Mouse (Mus musculus): ENCODE measurements around the gene Slc41a2. TPM values are rescaled to one million over a fixed set of nuclear protein-coding genes. Genes with fewer than 3 reads are reported as not detected.

Gene Slc41a2
- polyA plus RNA-seq (2014; fragmentation: Nextera tagmentation; extraction: Ambion mirVana) = 0.89 and 1.6 TPM in 2 replicates

DNA sequence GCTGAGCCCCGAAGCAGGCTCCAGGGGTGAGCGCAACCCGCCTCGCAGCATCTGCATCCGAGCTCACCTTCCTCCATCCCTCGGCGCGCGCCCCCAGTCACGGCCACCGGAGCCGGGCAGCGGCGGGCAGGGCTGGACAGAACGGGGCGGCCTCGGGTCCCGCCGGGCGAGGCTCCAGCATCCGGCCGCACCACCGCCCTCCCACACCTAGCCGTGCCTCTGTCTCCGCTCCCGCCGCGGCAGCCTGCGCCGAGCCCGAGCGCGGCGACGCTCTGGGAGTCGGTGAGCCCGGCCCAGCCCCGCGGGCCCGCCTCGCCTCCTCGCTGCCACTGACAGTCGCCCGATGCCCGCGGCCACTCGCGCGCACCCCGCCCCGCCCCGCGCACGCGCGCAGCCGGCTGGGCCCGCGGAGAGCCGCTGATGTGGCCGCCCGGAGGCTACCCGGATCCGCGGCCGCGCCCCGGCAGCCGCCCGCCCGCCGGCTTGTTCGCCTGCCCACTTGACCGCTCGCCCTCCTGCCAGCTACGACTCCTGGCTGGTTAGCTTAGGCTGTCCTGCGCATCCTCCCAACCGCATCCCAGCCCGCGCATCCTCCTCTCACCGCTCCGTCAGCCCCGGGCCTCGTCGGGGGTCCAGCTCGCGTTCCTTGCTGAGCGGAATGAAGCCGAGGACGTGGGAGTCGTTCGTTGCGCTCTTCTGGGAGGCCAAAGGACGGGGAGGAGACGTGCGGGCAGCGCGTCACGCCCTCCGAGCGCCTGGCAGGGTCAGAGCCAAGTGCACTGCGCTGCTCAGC lies at the start of gene Slc41a2:
Gene Slc41a2, minus strand, starts transcription at position 724 of the 793 bp plus-strand sequence.
- Histone ChIP-seq H3K4me3 (ENCODE audit: low read depth, low read length) (peak within 1 kb of the TSS; percentile 54), H3K27ac (ENCODE audit: low read depth) (no peak within 1 kb of the TSS), H3K4me2 (ENCODE audit: low read length) (peak within 1 kb of the TSS; percentile 98), H3K4me1 (replicated peaks; ENCODE audit: control insufficient read depth, insufficient read depth, low read length) (no peaks in the 10 kb centered on the region), H3K27me3 (replicated peaks; ENCODE audit: control insufficient read depth, insufficient read depth, low read length) (peaks cover 43% of the 10 kb centered on the region), H3K9me3 (ENCODE audit: control insufficient read depth, low read length) (no peaks in the 10 kb centered on the region), H3K9ac (ENCODE audit: low read length) (peak within 1 kb of the TSS; percentile 32), H3K36me3 (ENCODE audit: control insufficient read depth, insufficient read depth, low read length) (no peaks in the 10 kb centered on the region)
- under 1% methylated on average over 85 of the region's 102 CpGs for WGBS
- ATAC-seq (replicated peaks; ENCODE audit: low FRiP score, low TSS enrichment, low read depth) (peak; percentile 65), DNase-seq (ENCODE audit: low spot score) (peak; percentile 84)

DNA sequence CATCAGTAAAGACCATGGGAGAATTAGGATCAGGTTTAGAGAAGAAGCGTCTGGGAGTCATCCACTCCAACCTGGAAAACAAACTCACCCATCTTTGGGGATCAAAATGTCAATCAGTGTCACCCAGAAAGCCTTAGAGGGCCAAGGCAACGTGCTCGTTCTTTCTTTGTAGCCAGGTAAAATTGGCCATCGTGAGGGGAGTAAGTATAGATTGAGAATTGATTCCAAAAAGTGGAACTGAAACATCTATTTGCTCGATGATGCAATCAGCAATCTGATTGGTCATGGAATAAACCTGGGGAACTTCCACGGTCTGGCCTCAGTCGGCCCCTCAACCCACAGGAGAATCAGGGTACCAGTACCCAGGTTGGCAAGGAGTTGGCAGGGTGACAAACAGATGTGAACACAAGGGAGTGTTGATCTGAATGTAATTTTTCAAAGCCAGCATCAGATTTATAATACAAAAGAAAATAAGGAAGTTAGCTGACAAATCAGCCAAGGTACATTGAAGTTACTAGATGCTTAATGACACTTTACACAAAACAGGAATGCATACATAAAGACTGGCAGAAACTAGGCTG lies 47.7 kb upstream of the Slc41a2 start:
- Histone ChIP-seq H3K36me3 (ENCODE audit: control insufficient read depth, insufficient read depth, low read length) (no peaks in the 10 kb centered on the region; the same call in 1 of the 2 replicates), H3K4me2 (ENCODE audit: low read length) (no peak overlapping the region), H3K4me1 (replicated peaks; ENCODE audit: control insufficient read depth, insufficient read depth, low read length) (no peaks in the 10 kb centered on the region), H3K9me3 (ENCODE audit: control insufficient read depth, low read length) (0 out of 2 replicates have a peak, but pooled peaks cover 3% of the 10 kb centered on the region), H3K9ac (ENCODE audit: low read length) (no peak overlapping the region), H3K27me3 (replicated peaks; ENCODE audit: control insufficient read depth, insufficient read depth, low read length) (no peaks in the 10 kb centered on the region), H3K4me3 (ENCODE audit: low read depth, low read length) (no peak overlapping the region), H3K27ac (ENCODE audit: low read depth) (no peak overlapping the region)
- ATAC-seq (replicated peaks; ENCODE audit: low FRiP score, low TSS enrichment, low read depth) (no peak), DNase-seq (ENCODE audit: low spot score) (no peak)
- 92% methylated on average over 7 of the region's 7 CpGs for WGBS

DNA sequence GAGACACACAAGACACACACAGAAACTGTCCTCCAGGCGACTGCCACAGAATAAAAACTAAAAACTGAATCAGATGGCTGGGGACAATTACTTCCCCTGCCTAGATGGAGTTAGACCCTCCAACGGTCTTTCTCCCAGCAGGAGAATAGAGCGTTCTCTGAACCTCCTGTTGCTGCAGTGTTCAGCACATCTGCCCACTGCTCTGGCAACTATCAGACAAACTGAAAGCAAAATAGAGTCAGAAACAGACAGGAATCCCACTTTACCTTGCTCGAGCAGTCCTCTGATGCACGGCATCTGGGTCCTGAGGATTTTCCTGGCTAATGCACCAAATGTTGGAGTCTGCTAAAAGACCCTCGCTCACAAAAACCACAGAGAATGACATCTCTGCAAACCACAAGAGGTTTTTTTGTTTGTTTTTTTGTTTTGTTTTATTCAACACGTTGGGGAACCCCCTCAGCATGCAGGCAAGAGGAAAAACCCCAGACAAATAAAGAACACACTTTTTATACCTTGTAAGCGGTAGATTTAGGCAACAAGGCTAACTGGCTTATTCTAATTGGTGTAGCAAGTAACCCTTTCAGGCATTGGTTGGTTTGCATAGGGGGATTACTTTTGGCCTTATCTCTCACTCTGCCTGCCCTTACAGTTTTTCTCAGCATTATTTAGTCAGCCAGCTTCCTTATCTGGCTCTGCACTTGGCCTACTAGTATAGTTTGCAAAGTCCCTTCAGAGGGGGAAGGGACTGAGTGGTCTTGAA lies 47.0 kb upstream of the Slc41a2 start:
- Histone ChIP-seq H3K36me3 (ENCODE audit: control insufficient read depth, insufficient read depth, low read length) (no peaks in the 10 kb centered on the region; the same call in 1 of the 2 replicates), H3K27ac (ENCODE audit: low read depth) (no peak overlapping the region), H3K27me3 (replicated peaks; ENCODE audit: control insufficient read depth, insufficient read depth, low read length) (no peaks in the 10 kb centered on the region), H3K9me3 (ENCODE audit: control insufficient read depth, low read length) (0 out of 2 replicates have a peak, but pooled peaks cover 3% of the 10 kb centered on the region), H3K9ac (ENCODE audit: low read length) (no peak overlapping the region), H3K4me3 (ENCODE audit: low read depth, low read length) (no peak overlapping the region), H3K4me2 (ENCODE audit: low read length) (no peak overlapping the region), H3K4me1 (replicated peaks; ENCODE audit: control insufficient read depth, insufficient read depth, low read length) (no peaks in the 10 kb centered on the region)
- DNase-seq (ENCODE audit: low spot score) (no peak), ATAC-seq (replicated peaks; ENCODE audit: low FRiP score, low TSS enrichment, low read depth) (no peak)
- 92% methylated on average over 8 of the region's 8 CpGs for WGBS

DNA sequence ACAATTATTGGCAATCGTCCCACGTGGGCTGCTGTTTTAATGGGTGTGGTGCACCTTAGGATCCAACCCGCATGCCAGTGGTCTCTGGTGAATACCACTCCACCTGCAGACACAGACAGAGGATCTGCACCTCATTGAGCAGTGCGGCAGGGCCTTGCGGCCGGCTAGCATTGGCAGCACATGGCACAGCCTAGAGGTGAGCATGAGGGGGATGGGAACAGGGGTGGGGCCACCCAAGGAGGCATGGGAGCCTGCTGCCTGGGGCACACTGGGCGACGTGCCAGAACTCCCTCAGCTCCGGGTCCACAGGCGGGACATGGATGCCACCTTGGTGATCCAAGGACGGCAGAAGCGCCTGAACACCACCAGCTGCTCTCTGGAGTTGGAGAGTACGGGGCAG lies 46.2 kb upstream of the Slc41a2 start:
- H3K27me3 ChIP-seq (replicated peaks; ENCODE audit: control insufficient read depth, insufficient read depth, low read length) = no peaks in the 10 kb centered on the region
- 91% methylated on average over 13 of the region's 13 CpGs for WGBS
- no peak for ATAC-seq (replicated peaks; ENCODE audit: low FRiP score, low TSS enrichment, low read depth)
- no peak overlapping the region for H3K4me3 ChIP-seq (ENCODE audit: low read depth, low read length)
- no peak overlapping the region for H3K27ac ChIP-seq (ENCODE audit: low read depth)
- 0 out of 2 replicates have a peak, but pooled peaks cover 3% of the 10 kb centered on the region for H3K9me3 ChIP-seq (ENCODE audit: control insufficient read depth, low read length)
- H3K9ac ChIP-seq (ENCODE audit: low read length) = no peak overlapping the region
- no peaks in the 10 kb centered on the region for H3K4me1 ChIP-seq (replicated peaks; ENCODE audit: control insufficient read depth, insufficient read depth, low read length)
- no peak overlapping the region for H3K4me2 ChIP-seq (ENCODE audit: low read length)
- DNase-seq (ENCODE audit: low spot score) = no peak
- no peaks in the 10 kb centered on the region; the same call in 1 of the 2 replicates for H3K36me3 ChIP-seq (ENCODE audit: control insufficient read depth, insufficient read depth, low read length)

DNA sequence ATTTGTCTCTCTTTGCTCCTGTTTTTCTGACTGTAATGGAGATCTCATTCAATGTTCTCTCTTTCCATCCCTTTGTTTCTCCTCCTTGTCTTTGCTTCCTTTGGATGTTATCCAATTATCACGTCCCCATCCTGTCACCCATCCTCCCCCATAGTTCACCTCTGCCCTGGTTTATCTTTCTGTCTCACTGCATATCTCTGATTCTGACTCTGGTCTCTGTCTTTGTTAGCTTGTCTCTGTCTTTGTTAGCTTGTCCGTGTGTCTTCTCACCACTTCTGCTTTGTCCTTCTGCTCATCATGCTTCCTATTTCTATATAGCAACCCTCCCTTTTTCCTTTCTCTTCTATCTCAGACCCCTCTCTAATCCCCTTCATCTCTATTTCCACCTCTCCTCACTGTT lies 45.3 kb upstream of the Slc41a2 start:
- 63% methylated on average over 2 of the region's 2 CpGs for WGBS
- no peak overlapping the region for H3K27ac ChIP-seq (ENCODE audit: low read depth)
- H3K4me1 ChIP-seq (replicated peaks; ENCODE audit: control insufficient read depth, insufficient read depth, low read length) = no peaks in the 10 kb centered on the region
- H3K9me3 ChIP-seq (ENCODE audit: control insufficient read depth, low read length) = 0 out of 2 replicates have a peak, but pooled peaks cover 3% of the 10 kb centered on the region
- no peaks in the 10 kb centered on the region for H3K27me3 ChIP-seq (replicated peaks; ENCODE audit: control insufficient read depth, insufficient read depth, low read length)
- ATAC-seq (replicated peaks; ENCODE audit: low FRiP score, low TSS enrichment, low read depth) (no peak), DNase-seq (ENCODE audit: low spot score) (no peak)
- no peak overlapping the region for H3K4me2 ChIP-seq (ENCODE audit: low read length)
- H3K9ac ChIP-seq (ENCODE audit: low read length) = no peak overlapping the region
- H3K36me3 ChIP-seq (ENCODE audit: control insufficient read depth, insufficient read depth, low read length) = no peaks in the 10 kb centered on the region; the same call in 1 of the 2 replicates
- H3K4me3 ChIP-seq (ENCODE audit: low read depth, low read length) = no peak overlapping the region

DNA sequence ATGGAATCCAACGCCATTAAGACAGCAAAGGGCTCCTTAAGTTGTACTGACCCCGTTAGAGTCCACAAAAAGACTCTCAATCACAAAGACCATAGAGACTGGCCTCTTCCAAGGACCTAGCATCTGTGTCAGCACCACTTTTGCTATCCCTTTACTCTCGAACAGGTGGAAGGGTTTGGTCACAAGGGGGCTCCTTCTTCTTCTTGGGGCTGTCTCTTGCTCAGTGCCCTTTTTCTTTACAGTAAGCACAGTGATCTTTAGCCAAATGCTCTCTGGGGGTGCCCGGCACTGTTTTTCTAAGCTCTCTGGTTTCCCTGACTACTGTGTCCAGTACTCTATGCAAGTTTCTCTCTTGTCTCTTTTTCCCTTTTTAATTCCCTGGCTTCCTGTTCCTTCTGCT lies 44.8 kb upstream of the Slc41a2 start:
- H3K9me3 ChIP-seq (ENCODE audit: control insufficient read depth, low read length) = 0 out of 2 replicates have a peak, but pooled peaks cover 3% of the 10 kb centered on the region
- no peak for ATAC-seq (replicated peaks; ENCODE audit: low FRiP score, low TSS enrichment, low read depth)
- H3K27ac ChIP-seq (ENCODE audit: low read depth) = no peak overlapping the region
- 78% methylated on average over 4 of the region's 4 CpGs for WGBS
- H3K36me3 ChIP-seq (ENCODE audit: control insufficient read depth, insufficient read depth, low read length) = no peaks in the 10 kb centered on the region; the same call in 1 of the 2 replicates
- H3K9ac ChIP-seq (ENCODE audit: low read length) = no peak overlapping the region
- no peak overlapping the region for H3K4me3 ChIP-seq (ENCODE audit: low read depth, low read length)
- no peaks in the 10 kb centered on the region for H3K27me3 ChIP-seq (replicated peaks; ENCODE audit: control insufficient read depth, insufficient read depth, low read length)
- no peak overlapping the region for H3K4me2 ChIP-seq (ENCODE audit: low read length)
- DNase-seq (ENCODE audit: low spot score) = no peak
- H3K4me1 ChIP-seq (replicated peaks; ENCODE audit: control insufficient read depth, insufficient read depth, low read length) = no peaks in the 10 kb centered on the region

DNA sequence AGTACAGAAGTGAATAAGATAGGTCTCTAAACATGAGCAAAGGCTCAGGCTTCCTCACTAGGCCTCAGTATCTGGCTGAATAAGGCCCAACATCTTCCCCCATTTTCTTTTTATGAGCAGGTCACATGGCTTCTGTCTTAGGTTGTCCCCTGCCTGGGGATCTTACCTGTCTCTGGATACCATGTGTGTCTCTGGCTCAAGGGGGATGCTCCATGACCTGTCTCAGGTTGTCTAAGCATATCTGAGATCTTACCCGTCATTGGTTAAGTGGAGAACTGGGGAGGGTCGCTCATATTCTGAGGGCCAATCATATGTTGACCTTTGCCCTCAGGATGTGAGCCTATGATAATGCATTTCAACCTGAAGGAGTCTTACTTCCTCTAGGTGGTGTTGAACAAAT lies 42.8 kb upstream of the Slc41a2 start:
- 96% methylated on average over 2 of the region's 2 CpGs for WGBS
- no peak overlapping the region for H3K4me2 ChIP-seq (ENCODE audit: low read length)
- no peak overlapping the region for H3K9ac ChIP-seq (ENCODE audit: low read length)
- no peak overlapping the region for H3K27ac ChIP-seq (ENCODE audit: low read depth)
- H3K36me3 ChIP-seq (ENCODE audit: control insufficient read depth, insufficient read depth, low read length) = no peaks in the 10 kb centered on the region; the same call in 1 of the 2 replicates
- DNase-seq (ENCODE audit: low spot score) = no peak
- H3K27me3 ChIP-seq (replicated peaks; ENCODE audit: control insufficient read depth, insufficient read depth, low read length) = no peaks in the 10 kb centered on the region
- no peak overlapping the region for H3K4me3 ChIP-seq (ENCODE audit: low read depth, low read length)
- no peaks in the 10 kb centered on the region for H3K4me1 ChIP-seq (replicated peaks; ENCODE audit: control insufficient read depth, insufficient read depth, low read length)
- ATAC-seq (replicated peaks; ENCODE audit: low FRiP score, low TSS enrichment, low read depth) = no peak
- 0 out of 2 replicates have a peak, but pooled peaks cover under 1% of the 10 kb centered on the region for H3K9me3 ChIP-seq (ENCODE audit: control insufficient read depth, low read length)

DNA sequence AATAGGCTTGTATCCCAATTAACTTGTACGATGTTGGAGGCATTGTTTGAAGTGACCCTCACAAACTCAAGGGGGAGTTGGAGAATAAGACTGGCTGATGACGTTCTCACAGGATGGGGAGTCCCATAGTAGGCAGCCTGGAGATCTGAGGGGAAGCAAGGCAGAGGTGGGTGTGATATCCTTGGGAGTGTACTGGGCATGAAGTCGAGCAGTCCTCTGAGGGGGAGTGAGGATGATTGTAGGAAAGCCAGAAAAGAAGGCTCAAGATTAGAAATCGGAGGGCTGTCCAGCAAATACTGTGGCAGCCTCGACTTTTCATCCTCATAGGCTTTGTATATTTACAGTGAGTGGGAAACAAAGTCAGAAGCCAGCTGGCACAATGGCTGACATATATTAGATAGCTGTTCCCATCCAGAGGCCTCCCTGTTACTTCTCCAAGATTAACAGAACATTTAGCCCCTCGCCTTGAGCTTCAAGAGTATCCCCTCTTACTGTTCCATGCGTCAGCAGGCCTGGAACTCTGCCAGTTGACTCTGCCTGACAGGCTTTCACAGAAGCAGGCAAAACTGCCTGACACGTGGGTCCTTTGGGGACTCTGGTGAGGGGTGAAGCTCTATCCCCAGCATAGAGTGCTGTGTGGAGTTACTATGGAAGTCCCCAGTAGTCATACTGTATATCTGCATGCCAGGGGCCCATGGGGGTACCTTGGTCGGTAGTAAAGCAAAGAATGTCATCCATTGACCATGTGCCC lies 40.6 kb upstream of the Slc41a2 start:
- peaks cover 9% of the 10 kb centered on the region for H3K36me3 ChIP-seq (ENCODE audit: control insufficient read depth, insufficient read depth, low read length)
- DNase-seq (ENCODE audit: low spot score) = peak; percentile 44
- no peak overlapping the region for H3K4me2 ChIP-seq (ENCODE audit: low read length)
- H3K4me1 ChIP-seq (replicated peaks; ENCODE audit: control insufficient read depth, insufficient read depth, low read length) = no peaks in the 10 kb centered on the region
- no peaks in the 10 kb centered on the region for H3K27me3 ChIP-seq (replicated peaks; ENCODE audit: control insufficient read depth, insufficient read depth, low read length)
- H3K4me3 ChIP-seq (ENCODE audit: low read depth, low read length) = no peak overlapping the region
- ATAC-seq (replicated peaks; ENCODE audit: low FRiP score, low TSS enrichment, low read depth) = no peak
- no peak overlapping the region for H3K27ac ChIP-seq (ENCODE audit: low read depth)
- 76% methylated on average over 9 of the region's 9 CpGs for WGBS
- no peak overlapping the region for H3K9ac ChIP-seq (ENCODE audit: low read length)
- no peaks in the 10 kb centered on the region for H3K9me3 ChIP-seq (ENCODE audit: control insufficient read depth, low read length)
